Mouse (Mus musculus): ENCODE data around the gene Gramd4.
"Not testable (repeated sequence)": the region's sequence is repeated elsewhere in the genome, so short reads cannot be mapped to it uniquely, and the experiment has no call there.

Gene Gramd4

DNA sequence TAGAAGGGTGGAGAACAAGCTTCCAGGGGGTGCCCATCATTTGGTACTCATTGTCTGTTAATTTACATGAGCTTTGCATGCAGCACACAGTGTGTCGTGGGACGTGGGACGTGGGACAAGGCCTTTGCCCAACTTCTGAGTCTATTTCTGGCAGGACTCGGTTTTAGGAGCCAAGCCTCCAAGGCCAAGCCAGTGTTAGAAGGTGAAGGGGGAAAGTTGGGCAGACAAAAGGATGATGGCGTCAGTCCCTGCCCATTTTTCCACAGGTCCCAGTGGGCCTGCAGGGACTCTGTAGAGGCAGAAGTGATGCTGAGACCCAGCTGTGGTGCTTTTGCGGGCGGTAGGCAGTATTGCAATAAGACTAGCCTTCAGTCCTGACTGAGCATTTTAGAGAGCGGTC, 33.1 kb downstream of the Gramd4 start:
- DNase-seq (ENCODE audit: low spot score) = no peak

- DNase-seq (ENCODE audit: low spot score) = no peak
These were observed 33.9 kb downstream of the Gramd4 start for GRCm38 (mm10) chr15:86091201-86091997.

DNA sequence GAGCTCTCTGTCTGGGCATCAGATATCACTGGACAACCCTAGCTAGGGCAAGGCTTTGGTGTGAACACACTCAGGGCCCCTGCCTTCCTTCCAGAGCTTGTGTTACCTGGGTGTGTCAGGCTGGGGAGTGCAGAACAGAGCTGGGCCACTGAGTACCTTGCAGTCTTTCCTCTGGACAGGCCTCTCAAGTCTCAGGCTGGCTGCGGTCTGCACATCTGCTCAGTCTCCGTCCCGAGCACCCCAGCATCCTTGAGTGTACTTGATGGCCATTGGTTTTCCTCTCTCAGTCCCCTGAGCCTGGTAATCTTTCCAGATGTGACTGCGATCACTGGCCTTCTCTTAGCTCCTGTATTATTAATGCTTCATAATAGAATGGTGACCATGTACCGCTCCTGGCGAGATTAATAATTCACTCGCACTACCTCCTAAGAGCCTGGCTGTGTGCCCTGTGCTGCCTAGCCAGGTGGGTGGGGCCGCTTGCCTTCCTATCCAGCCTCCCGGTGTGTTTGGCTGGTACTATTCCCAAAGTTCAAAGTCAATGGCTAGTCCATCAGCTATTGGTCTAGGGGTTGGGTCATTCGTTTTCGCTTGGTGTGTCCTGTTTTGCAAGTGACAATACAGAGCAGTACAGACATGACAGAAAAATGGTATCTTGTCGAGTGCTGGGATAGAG, 34.6 kb downstream of the Gramd4 start:
- DNase-seq (ENCODE audit: low spot score) = no peak

- no peak for DNase-seq (ENCODE audit: low spot score)
These were observed 35.7 kb downstream of the Gramd4 start for GRCm38 (mm10) chr15:86093236-86093635.

GRCm38 (mm10) chr15:86094324-86095121, 37.0 kb downstream of the Gramd4 start:
- no peak for DNase-seq (ENCODE audit: low spot score)

GRCm38 (mm10) chr15:86095722-86096603, 38.5 kb downstream of the Gramd4 start:
- DNase-seq (ENCODE audit: low spot score) = no peak

- DNase-seq (ENCODE audit: low spot score) = not testable (repeated sequence)
These were observed 39.1 kb downstream of the Gramd4 start for GRCm38 (mm10) chr15:86096604-86097020.

DNA sequence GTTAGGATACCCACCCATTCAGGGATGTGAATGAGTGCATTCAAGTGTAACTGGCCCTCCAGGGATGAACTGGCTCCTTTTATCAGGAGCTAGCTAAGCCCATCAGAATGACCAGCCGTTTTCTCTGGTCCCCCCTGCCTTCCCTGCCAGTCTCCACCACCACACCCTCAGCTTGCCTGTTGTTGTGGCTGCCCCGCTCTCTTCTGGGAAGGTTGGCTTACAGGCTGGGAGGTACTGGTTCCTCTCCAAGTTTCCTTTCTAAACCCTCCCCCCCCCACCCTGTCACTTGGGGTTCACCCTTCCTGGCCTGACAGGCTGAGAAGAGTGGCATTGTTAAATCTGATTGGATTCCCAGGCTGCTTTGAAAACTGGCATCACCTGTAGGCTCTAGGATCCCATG, 40.4 kb downstream of the Gramd4 start:
- DNase-seq (ENCODE audit: low spot score) = no peak

DNA sequence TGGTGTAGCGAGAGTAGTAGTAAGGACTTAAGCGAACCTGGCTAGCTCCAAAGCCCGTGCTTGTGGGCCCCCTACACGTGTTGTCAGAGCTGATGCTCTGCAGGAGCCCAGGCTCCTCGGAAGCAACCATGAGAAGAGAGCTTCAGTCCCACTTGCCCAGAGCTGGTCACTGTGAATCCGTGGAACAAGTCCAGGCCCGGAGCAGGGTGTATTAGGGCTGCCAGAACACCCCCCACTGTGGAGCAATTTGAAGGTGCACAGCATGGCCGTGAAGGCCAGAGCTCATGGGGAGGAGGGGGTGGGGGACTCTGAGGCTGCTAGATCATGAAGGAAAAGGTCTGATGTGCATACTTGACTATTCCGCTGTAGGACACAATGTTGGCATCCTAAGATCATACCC, 44.1 kb downstream of the Gramd4 start:
- DNase-seq (ENCODE audit: low spot score) = no peak

DNA sequence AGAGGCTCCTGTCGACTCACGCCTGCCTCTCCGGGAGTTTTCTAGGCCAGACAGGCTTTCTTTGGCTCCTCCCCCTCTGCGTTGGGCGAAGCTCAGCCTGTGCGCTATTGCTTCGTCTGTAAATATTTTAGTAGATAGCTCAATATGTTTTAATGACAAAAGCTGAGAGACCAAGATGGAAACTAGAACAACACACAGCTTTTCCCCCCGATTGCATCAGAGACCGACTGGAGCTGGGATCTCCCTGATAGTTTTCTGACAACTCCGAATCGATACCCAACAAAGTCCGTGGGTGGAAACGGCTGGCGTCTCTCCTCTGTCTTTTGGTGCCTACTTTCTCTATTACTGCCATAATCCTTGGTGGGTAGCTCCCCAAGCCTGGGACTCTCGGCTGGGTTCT, 44.8 kb downstream of the Gramd4 start:
- no peak for DNase-seq (ENCODE audit: low spot score)

DNA sequence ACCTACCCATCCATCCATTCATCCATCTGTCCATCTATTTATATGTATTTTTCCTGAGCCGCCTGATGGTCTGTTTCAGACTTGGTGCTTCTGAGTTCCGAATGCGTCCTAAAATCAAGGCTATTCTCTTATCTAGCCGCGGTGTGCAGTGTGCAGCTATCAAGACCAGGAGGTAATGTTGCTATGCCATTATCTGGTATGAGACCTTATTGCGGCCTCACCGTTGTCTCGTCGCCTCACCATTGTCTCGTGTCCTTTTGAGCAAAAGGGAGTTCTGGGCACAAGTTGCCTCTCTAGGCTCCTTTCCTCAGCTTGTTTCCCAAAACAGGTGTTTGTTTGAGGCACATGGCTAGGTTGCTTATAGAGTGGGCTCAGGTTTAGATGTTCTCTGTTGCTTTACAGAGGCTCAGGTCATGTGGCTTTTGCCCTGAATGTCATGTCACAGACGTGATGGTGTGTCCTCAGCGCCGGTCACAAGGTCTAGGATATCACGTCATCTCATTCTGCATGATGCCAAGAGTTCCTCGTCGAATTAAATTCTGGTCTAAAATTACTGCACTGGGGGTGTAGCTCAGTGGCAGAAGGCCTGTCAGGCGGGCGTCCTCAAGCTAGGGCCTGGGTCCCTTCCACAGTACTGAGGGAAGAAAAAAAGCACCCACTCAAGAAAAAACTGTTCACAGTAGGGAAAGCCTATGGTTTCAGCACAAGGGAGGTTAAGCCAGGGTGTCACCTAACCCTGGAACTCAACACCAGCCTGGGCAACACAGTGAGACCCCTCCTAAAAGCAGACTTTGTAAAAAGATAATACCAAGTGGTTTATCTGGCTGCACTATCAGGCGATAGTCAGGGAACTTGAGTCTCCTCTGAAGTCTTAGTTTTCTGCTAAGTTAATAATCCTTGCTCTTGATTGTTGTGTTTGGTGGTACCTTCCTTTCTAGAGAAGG, 47.2 kb downstream of the Gramd4 start:
- DNase-seq (ENCODE audit: low spot score) = no peak

GRCm38 (mm10) chr15:86105345-86105697, 47.8 kb downstream of the Gramd4 start:
- DNase-seq (ENCODE audit: low spot score) = no peak

- DNase-seq (ENCODE audit: low spot score) = no peak
These were observed 48.3 kb downstream of the Gramd4 start for GRCm38 (mm10) chr15:86105751-86106150.

GRCm38 (mm10) chr15:86107831-86108471, 50.5 kb downstream of the Gramd4 start:
- no peak for DNase-seq (ENCODE audit: low spot score)

- DNase-seq (ENCODE audit: low spot score) = no peak
These were observed 51.8 kb downstream of the Gramd4 start for GRCm38 (mm10) chr15:86109245-86109644.

- no peak for DNase-seq (ENCODE audit: low spot score)
These were observed 52.2 kb downstream of the Gramd4 start for GRCm38 (mm10) chr15:86109650-86110211.

DNA sequence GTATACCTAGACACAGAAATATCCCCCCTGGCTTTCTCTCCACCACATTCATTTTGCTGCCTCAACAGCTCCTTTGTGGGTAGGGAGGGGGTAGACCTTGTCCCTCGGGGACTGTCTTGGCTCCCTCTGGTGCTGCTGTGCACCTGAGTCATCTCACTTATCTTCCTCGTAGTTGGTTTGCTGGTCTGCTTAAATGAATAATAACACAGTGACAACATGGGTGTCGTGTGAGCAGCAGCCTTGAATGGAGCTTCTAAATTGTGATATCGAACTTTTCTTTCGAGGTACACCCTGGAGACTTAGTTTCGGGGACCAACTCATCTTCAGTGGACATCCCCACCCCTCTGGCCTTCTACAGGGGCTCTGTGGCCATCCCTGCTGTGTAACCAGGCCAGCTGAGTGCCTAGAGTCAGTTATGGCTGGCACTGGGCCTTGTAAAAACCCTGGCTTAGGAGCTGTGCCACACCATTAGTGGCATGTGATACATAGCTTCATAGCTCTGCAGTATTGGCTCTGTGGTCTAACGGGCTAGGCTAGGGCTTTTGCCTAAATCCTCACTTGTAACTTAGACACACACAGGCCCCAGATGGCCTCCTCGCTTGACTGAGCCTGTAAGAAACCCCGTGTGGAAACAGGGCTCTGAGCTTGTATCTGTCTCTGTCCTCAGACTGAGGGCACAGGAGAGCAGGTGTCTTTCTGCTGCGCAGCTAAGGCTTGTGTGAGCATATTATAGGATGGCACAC, 53.0 kb downstream of the Gramd4 start:
- no peak for DNase-seq (ENCODE audit: low spot score)

GRCm38 (mm10) chr15:86112707-86113341, 55.3 kb downstream of the Gramd4 start:
- no peak for DNase-seq (ENCODE audit: low spot score)

DNA sequence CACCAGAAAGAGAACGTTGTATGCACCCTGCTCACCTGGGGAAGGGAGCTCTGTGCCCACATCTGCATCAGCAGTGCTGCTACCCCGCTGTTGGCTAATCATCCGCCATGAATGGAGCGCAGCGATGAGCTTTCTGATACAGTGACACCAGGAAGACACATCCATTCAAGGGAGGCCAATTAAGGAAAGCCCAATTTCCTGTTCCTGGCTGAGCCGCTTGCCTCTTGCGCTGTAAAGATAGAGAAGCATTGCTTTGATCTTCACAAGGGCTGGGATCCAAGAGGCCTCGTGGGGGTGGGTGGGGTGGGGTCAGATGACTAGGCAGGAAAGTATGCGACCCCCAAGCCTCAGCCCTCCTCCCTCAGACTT, 55.8 kb downstream of the Gramd4 start:
- no peak for DNase-seq (ENCODE audit: low spot score)

All from ovary, postnatal 14 days (tissue).